Mouse (Mus musculus): ENCODE measurements around the gene Ppp1r35. TPM values are rescaled to one million over a fixed set of nuclear protein-coding genes. Genes with fewer than 3 reads are reported as not detected.
A peak's percentile ranks its signal among the peaks of the same experiment; 100 is the strongest.

The Ppp1r35 gene
- total RNA-seq, 2 experiments from 2014 or later = 10.7 to 12.3 TPM

DNA sequence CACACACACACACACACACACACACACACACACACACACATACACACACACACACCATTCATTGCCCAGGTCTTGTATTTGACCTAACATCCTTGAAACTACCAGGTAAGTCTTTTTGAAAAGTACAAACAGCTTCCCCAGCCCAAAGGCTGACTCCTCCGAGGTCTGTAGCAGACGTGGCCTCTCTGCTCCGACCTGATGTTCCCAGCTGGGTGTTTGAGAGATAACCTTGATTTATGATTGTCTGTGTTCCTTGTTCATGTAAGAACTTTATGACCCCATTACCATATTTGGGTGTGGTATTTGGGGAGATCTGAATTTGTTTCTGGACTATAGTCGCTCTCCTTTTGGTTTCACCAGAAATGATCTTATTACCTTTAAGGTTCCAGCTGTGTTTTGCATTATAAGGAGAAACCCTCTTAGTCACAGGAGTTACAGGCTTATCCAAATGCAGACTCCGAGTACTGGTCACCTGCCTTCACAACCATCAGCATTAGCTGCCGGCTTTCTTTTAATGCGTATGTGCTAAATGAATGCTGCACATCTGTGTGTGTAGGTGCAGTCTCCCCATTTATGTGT, 1.3 kb upstream of the Ppp1r35 start:
- intact Hi-C loops (cut with DNase I) = loop anchor here (5.0 kb wide), 1 partner anchor 440 kb away; no protein-coding TSS in a partner anchor
- DNase-seq = no peak

DNA sequence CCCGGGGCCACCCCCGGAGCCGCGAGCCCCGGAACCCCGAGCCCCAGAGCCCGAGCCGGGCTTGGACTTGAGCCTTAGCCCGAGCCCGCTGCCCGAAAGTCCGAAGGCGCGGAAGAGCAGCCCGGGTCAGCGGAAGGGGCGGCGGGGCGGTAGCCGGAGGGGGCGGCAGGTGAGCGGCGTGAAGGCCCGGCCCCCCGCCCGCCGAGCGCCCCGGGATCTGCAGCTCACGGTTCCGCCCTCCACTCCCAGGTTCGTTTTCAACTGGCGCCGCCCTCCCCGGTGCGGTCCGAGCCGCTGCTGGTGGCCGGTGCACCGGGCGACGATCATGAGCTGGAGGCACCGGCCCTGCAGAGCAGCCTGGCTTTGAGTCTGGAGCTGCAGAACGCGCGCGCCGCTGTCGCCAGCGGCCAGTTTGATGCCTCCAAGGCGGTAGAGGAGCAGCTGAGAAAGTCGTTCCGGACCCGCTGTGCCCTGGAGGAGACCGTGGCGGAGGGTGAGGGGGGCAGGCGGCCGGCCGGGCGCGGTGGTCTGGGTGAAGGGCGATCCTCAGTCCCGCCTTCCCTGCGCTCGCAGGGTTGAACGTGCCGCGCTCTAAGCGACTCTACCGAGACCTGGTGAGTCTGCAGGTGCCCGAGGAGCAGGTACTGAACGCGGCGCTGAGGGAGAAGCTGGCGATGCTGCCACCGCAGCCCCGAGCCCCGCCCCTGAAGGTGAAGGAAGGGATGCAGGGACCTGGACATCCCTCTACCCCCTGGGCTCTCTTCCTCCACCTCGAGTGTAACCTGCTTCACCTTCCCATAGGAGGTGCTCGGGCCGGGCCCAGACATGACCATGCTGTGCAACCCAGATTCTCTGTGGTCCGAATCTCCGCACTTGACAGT, 644 bp downstream of the Ppp1r35 start:
- DNase-seq = peak in 1 of 2 experiments; percentile 34
- intact Hi-C loops (cut with DNase I) = loop anchor here (5.0 kb wide), 1 partner anchor 442 kb away; no protein-coding TSS in a partner anchor

DNA sequence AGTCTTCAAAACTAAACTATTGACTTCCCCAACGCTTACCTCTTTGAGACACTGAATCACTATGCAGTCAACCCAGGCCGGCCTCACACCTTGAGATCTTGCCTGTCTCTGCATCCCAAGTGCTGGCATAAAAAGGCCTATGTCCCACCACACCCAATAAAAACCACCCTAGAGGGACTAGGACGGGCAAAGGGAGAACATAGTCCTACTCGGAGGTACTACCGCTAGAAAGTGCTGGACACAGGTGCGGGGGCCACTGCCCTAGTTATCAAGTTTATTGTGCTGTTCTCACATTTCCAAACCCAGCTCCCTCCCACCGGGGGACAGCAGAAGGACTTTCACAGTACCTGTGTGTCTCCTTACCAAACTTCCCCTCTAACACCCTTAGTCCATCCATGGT, 3.0 kb downstream of the Ppp1r35 start:
- intact Hi-C loops (cut with DNase I) = no loop called here

DNA sequence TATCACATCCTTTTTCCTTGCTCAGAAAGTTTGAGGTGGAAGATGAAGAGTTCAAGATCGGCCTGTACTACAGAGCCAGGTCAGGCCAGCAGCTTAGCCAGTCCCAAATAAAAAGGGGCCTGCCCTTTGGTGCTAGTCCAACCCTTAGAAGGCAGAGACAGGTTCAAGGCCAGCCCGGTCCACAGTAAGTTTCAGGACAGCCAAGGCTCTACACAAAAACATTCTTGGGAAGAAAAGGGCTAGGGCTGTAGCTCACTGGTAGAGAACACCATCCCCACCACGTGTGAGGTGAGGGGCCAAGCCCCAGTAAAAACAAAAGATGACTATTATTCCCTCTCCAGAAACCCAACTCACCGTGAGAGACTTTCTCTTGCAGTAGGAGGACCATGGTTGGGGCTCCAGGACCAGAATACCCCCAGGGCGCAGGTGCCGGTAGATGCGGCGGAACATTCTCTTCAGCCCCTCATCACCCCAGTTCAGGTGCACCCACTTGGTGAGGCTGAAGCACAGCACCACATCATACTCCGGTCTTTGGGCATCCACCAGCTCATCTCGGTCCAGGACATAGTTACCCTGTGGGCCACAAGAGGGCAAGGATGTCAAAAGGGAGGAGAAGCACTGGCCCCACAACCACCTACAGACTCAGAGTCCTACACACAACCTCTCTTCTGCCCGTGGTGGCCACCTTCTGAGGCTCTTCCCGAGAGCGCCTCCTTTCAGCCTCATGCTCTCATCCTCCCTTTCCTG, 4.3 kb downstream of the Ppp1r35 start:
- DNase-seq = no peak
- intact Hi-C loops (cut with DNase I) = no loop called here

More for the DNA sequence above, 3.0 kb downstream of the Ppp1r35 start:
- no peak for DNase-seq

DNA sequence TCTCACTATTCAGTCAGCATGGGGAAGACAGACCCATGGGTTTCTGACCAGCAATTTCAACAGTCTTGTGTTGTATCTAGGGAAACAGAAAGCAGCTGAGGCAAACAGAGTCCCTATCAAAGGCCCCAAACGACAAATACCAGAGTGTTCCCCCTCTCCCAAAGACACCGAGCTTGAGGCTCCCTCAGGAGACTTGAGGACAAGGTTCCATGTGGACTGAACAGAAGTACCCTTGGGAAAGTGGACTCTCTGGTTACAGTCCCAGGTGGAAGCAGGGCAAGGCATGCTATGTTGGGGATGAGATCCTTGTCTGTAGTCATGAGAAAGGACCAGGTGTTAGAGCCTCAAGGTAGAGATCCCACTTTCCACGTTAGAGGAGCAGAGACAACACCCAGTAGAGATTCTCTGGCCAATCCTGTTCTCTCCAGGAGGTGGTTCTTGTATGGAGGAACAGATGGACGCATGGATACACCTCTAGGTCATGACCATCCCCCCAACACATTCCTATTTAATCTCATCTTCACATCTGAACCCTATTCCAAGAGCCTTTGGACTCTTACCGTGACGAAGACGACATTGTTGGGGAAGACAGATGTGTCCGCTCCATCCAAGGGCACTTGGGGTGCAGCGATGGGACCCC, 5.4 kb downstream of the Ppp1r35 start:
- intact Hi-C loops (cut with DNase I) = no loop called here
- DNase-seq = no peak

DNA sequence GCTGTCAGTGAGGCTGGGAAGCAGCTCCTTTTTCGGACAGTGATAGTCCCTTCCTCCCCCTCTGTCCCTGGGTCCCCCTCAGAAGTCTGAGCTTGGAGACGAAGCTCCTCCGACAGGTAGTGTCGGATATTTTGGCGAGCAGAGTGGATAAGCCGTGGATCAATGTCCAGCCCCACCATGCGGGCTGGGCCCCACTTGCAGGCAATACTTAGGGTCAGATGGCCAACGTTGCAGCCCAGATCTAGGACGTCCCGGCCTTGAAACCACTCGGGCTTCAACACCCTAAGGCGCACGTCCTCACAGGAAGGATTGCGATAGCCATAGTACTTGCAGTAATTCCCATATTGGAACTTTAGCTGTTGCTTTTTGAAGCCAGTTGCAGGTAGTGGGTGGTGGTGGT, 5.9 kb downstream of the Ppp1r35 start:
- no peak for DNase-seq
- intact Hi-C loops (cut with DNase I) = no loop called here

DNA sequence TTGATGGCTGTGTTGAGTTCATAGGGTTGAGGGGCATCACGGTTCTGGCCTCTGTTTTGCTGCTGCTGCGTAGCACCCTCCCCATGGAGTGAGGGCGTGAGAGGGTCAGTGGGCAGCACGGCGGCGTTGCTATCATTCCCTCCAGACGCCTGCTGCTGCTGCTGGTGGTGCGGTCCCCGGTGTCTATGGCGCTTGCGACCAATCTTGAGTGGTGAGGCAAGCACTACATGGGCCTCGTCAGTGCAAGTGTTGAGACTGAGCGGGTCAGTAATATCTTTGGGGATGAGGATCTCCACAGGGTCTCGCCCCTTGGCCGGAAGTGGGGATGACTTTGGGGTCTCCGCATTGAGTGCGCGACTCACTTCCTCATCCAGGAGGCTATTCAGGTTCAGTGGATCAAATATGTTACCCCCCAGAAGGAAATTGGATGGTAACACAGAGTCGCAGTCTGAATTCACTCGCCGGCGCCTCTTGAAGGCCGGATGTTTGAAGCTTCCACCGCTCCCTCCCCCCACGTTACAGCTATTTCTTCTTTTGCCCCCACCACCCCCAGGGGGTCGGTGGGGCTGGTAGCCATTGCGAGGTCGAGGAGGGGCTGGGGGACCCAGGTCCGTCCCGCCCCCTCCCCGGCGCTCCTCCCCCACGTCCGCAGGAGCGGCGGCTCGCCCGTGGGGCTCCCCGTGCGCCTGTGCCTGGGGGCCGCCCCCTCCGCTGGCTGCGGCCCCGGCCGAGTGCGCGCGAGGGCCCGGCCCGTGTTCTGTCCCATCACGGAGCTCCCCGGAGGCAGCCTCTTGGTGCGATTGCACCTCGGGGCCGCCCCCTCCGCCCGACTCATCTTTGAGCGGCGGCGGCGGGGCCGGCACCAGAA, 6.7 kb downstream of the Ppp1r35 start:
- intact Hi-C loops (cut with DNase I) = no loop called here
- peak; percentile 22 to 44 for DNase-seq

DNA sequence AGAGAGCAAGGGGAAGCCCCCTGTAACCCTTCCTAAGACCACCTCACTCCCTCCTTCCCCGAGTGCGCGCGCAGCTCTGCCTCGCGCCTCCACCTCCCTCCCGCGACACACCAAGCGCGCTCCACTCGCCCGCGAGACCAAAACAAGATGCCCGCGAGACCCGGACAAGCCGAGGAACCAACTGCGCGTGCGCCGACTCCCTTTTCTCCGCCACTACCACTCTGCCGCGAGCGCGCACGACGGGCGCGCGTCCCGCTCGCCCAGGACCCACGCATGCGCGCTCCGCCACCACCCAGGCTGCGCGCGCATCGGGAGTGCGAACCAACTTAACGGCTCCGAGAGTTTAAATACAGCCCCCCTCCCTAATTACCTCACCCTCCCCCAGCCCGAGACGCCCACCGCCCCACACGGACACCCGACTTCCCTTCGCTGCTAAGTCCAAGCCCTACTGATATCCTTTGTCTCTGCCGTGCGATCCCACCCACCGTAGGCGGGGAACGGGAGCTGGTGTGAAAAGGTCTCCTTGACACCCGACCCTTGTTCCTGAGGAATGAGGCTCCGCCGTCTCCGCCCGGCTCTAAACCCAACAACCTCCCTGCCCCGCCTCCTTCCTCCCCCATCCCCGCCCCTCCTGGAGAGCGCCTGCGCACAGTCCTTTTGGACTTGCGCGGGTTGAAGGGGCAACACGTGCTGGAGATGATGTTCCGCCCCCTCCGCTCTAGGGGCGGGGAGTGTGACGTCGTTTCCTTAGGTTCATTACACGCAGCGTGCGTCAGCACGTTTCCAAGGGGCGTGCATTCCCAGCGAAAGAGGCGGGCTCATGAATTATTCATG, 7.7 kb downstream of the Ppp1r35 start:
- intact Hi-C loops (cut with DNase I) = no loop called here
- peak; percentile 98 for DNase-seq

DNA sequence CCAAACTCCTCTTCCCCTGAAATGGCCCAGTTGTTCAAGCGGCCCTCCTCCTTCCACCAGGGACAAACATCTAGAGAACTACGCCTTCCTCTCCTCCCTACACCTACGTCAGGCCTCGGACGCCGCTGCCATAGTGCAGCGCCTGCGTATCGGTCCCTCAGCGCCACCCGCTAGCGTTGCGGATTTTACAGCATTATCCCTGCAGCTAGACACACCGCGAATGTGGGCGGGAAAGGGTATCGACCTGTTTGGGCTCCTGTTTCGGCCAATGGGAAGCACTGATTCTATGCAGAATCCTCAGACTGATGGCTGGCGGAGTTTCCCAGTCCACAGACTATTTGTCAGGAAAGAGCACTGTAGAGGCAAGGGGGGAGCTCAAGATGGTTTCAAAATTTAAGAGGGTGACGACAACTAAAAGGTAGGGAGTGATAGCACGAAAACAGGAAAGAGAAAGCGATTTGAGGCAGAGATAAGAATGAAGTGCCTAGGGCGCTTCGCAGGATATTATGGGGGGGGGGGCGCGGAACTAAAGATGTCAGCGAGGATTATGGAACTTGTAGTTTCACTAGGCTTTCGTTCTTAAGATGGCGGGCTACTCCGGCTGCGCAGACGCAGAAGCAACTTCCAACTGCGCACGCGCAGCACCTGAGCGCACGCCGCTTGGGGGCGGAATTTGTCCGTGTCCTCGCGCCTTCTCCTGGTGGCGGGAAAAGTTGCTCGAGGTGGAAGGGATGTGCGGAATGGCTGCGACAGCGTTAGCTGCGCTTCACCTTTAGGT, 8.7 kb downstream of the Ppp1r35 start, which contains the start of the genes Mepce and Zcwpw1:
Gene Mepce, minus strand, starts transcription at position 505 of the 778 bp plus-strand sequence.
Gene Zcwpw1, plus strand, starts transcription at position 648 of the 778 bp plus-strand sequence.
- peak; percentile 97 to 98 for DNase-seq
- intact Hi-C loops (cut with DNase I) = no loop called here

DNA sequence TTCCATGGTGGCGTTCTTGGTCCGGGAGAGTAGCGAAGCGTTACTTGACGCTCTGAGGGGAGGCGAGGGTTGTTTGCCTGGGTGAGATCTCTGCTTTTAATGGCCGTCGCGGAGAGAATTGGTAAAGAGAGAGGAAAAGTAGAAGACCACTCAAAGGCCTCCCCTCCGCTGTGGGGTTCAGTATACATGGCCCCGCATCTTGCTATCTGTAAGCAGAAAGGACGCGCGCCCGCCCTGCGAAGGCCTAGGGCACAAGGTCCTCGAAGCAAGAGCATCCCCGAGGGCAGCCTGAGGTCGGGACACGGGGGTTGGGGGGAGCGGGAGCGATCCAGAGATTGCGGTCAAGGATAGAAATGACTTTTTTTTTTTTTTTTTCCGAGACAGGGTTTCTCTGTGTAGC, 9.5 kb downstream of the Ppp1r35 start:
- intact Hi-C loops (cut with DNase I) = no loop called here

DNA sequence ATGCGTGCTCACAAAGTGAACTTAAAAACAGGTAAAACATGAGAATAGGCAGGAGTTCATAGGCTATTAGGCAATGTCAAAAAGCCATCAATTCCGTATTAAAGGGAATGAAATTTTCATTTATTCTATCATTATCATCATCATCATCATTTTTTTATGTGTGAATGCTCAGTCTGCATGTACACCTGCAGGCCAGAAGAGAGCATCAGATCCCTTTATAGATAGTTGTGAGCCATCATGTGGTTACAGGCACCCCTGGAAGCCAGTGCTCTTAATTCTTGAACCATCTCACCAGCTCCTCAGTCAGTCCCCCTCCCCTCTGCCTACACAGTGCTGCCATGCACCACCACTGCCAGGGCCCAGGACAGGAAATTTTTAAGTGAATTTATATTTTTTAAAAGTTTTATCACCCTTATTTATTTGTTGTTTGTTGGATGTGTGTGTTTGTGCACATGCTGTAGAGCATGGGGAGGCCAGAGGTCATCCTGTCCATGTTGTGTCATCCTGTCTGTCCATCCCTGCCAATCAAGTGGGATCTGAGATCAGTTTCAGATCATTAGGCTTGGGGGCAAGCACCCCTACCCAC, 10.4 kb downstream of the Ppp1r35 start:
- intact Hi-C loops (cut with DNase I) = no loop called here
- DNase-seq = no peak

More for the DNA sequence above, 9.5 kb downstream of the Ppp1r35 start:
- no peak for DNase-seq

DNA sequence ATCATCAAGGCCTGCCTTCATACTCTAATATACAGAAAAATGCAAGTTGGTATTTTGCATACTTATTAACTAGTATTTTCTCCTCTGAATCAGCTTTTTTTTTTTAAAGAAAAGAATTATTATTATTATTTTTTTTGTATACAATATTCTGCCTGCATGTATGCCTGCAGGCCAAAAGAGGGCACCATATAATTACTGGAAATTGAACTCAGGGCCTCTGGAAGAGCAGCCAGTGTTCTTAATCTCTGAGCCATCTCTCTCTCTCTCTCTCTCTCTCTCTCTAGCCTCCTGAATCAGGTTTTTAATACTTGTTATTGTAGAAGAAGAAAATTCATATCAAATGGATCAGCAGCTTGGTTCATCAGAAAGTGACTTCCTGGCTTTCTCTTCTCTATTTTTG, 12.9 kb downstream of the Ppp1r35 start:
- intact Hi-C loops (cut with DNase I) = loop anchor here (1.0 to 5.0 kb wide), 3 partner anchors 87 to 366 kb away; partner anchors contain the start of gene Zfp113

DNA sequence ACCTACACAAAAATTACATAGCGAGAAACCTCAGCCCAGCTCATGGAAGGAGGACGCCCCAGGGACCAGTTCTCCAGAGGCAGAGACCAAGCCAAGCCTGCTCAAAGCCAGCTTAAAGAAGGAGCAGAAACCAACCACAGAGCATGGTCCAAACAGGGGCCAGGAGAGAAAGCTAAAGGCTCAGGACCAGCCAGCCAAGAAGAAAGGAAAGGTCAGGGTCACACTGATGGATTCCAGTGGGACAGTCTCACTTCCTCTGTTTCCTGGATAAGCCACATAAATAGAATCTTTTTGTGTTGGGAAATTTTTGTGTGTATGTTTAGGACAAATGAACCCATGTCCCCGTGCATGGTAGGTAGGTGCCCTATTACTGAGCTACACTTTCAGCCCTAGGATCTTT, 18.0 kb downstream of the Ppp1r35 start:
- DNase-seq = no peak
- intact Hi-C loops (cut with DNase I) = no loop called here

More for the DNA sequence above, 12.9 kb downstream of the Ppp1r35 start:
- DNase-seq = no peak

DNA sequence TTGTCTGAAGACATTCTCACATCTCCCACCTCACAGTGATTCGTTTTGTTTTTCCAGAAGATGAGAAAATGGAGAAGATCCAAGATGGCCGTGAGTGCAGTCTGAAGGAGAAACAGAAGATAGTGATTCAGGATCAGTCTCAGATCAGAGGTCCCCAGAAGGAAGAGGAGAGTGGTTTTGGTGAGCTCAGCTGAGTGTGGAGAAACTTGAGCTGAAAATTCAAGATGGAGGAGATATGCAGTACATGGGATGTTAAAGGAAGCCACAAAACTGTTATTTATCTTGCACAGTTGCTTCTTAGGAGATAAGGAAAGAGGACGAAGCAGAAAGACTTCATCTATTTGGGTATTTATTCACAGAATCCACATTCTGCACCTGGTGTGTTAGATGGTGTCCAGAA, 22.3 kb downstream of the Ppp1r35 start:
- intact Hi-C loops (cut with DNase I) = no loop called here
- no peak for DNase-seq

DNA sequence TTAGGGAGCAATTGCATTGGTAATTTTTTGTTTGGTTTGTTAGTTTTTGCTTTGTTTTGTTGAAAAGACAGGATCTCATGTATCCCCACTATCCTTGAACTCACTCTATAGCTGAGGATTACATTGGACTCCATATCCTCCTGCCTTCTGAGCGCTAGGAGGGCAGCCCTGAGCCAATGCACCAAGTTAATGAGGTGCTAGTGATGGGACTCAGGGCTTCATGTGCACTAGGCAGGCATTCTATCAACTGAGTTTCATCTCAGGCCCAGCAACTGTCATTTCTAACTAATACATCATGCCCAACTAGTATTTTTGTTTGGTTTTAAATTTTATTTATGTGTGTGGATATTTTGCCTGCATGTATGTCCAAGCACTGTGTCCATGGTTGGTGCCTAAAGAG, 27.5 kb downstream of the Ppp1r35 start:
- no peak for DNase-seq
- intact Hi-C loops (cut with DNase I) = no loop called here

DNA sequence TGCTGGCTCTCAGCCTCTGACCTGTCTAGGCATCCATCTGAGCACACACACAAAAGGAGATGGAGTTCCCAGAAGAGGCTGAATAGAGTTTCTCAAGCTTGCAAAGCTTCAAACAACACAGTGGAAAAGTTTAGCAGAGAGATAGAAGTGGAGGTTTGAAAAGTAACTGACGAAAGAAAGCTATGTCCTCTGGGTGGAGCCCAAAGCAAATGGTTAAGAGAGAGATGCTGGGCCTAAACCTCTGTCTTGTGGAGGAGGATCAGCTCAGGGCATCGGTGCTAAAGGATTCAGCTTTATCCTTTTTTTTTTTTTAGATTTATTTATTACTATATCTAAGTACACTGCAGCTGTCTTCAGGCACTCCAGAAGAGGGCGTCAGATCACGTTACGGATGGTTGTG, 29.7 kb downstream of the Ppp1r35 start:
- intact Hi-C loops (cut with DNase I) = no loop called here
- DNase-seq = no peak

DNA sequence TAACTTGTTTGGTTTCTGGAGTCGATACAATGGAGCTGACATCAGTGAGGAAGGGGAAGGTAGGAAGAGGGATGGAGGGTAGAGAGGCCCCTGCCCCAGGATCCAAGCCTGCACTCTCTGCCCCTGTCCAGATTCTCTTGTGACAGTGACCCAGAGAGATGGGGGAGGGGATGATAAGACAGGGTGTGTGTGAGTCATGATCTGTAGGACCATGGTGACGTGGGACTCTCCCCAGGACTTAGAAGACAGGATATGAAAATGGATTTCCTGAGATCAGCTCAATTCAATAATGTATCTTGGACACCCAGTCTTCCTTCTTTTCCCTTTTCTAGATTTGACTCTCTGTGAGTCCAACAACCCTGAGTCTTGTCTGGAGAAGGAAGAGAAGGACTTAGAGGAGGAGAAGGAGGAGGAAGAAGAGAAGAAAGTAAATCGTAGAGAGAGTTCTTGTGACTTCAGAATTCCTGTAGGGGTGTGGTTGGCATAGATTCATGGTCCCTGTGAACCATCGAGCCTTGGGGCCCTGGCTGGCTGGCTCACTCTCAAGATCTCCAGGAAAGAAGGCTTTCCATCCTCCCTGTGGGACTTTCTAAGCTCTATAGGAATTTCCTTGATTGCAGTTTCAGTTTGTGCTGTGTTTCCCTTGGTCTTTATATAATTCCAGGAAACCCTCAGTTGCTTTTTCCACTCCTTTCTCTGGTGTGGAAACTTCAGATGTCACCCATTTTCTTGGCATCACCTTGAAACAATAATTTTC, 39.0 kb downstream of the Ppp1r35 start:
- DNase-seq = no peak
- intact Hi-C loops (cut with DNase I) = no loop called here

Data from heart, postnatal 36 days (tissue).